Mouse (Mus musculus): ENCODE data around the gene Enox1. TPM values are rescaled to one million over a fixed set of nuclear protein-coding genes. Genes with fewer than 3 reads are reported as not detected.

Gene Enox1
- polyA plus RNA-seq, 1 experiment from 2014 or later, result 6.6 TPM

- ATAC-seq (replicated peaks; ENCODE audit: low FRiP score, low read depth), result no peak
- Histone ChIP-seq H3K4me2 (ENCODE audit: low read length) (no peak overlapping the region), H3K36me3 (ENCODE audit: insufficient read depth, low read length) (no peaks in the 10 kb centered on the region), H3K9me3 (replicated peaks; ENCODE audit: low read length) (no peaks in the 10 kb centered on the region), H3K27me3 (ENCODE audit: insufficient read depth, low read length) (no peaks in the 10 kb centered on the region), H3K9ac (ENCODE audit: low read depth, low read length) (no peak overlapping the region), H3K4me3 (replicated peaks; ENCODE audit: low read depth, low read length) (no peak overlapping the region), H3K4me1 (replicated peaks; ENCODE audit: insufficient read depth, low read length) (no peaks in the 10 kb centered on the region), H3K27ac (no peak overlapping the region)
- 98% methylated on average over 1 of the region's 1 CpGs for WGBS
- TF ChIP-seq CTCF (IDR thresholded peaks at IDR 0.05; ENCODE audit: low read depth), result no peak
- no peak for DNase-seq (ENCODE audit: low spot score)
These were observed 8.9 kb upstream of the Enox1 start for GRCm38 (mm10) chr14:77147635-77148034.

- no peaks in the 10 kb centered on the region for H3K4me1 ChIP-seq (replicated peaks; ENCODE audit: insufficient read depth, low read length)
- H3K27me3 ChIP-seq (ENCODE audit: insufficient read depth, low read length), result 0 out of 2 replicates have a peak, but pooled peaks cover 7% of the 10 kb centered on the region
- H3K4me2 ChIP-seq (ENCODE audit: low read length), result no peak overlapping the region
- ATAC-seq (replicated peaks; ENCODE audit: low FRiP score, low read depth), result no peak
- H3K36me3 ChIP-seq (ENCODE audit: insufficient read depth, low read length), result no peaks in the 10 kb centered on the region
- no peaks in the 10 kb centered on the region for H3K9me3 ChIP-seq (replicated peaks; ENCODE audit: low read length)
- WGBS, result 68% methylated on average over 6 of the region's 6 CpGs
- no peak overlapping the region for H3K9ac ChIP-seq (ENCODE audit: low read depth, low read length)
- no peak for TF ChIP-seq CTCF (IDR thresholded peaks at IDR 0.05; ENCODE audit: low read depth)
- no peak for DNase-seq (ENCODE audit: low spot score)
- H3K4me3 ChIP-seq (replicated peaks; ENCODE audit: low read depth, low read length), result no peak overlapping the region
- H3K27ac ChIP-seq, result no peak overlapping the region
These were observed 6.0 kb upstream of the Enox1 start for GRCm38 (mm10) chr14:77150556-77150955.

- 85% methylated on average over 7 of the region's 7 CpGs for WGBS
- Histone ChIP-seq H3K4me1 (replicated peaks; ENCODE audit: insufficient read depth, low read length) (no peaks in the 10 kb centered on the region), H3K36me3 (ENCODE audit: insufficient read depth, low read length) (no peaks in the 10 kb centered on the region), H3K9me3 (replicated peaks; ENCODE audit: low read length) (no peaks in the 10 kb centered on the region), H3K27ac (no peak overlapping the region; the same call in 1 of the 2 replicates), H3K4me2 (ENCODE audit: low read length) (no peak overlapping the region), H3K27me3 (ENCODE audit: insufficient read depth, low read length) (0 out of 2 replicates have a peak, but pooled peaks cover 7% of the 10 kb centered on the region), H3K4me3 (replicated peaks; ENCODE audit: low read depth, low read length) (no peak overlapping the region), H3K9ac (ENCODE audit: low read depth, low read length) (no peak overlapping the region)
- no peak for TF ChIP-seq CTCF (IDR thresholded peaks at IDR 0.05; ENCODE audit: low read depth)
- no peak for DNase-seq (ENCODE audit: low spot score)
- no peak for ATAC-seq (replicated peaks; ENCODE audit: low FRiP score, low read depth)
These were observed 5.1 kb upstream of the Enox1 start for GRCm38 (mm10) chr14:77151431-77151830.

- ATAC-seq (replicated peaks; ENCODE audit: low FRiP score, low read depth) (peak; percentile 41; the same call in 1 of the 2 replicates), DNase-seq (ENCODE audit: low spot score) (no peak)
- no peaks in the 10 kb centered on the region; the same call in 1 of the 2 replicates for H3K4me1 ChIP-seq (replicated peaks; ENCODE audit: insufficient read depth, low read length)
- peak overlapping the region; percentile 100 for H3K4me2 ChIP-seq (ENCODE audit: low read length)
- no peak for TF ChIP-seq CTCF (IDR thresholded peaks at IDR 0.05; ENCODE audit: low read depth)
- H3K27ac ChIP-seq, result no peak overlapping the region
- peak overlapping the region; percentile 52 for H3K9ac ChIP-seq (ENCODE audit: low read depth, low read length)
- under 1% methylated on average over 62 of the region's 64 CpGs for WGBS
- H3K9me3 ChIP-seq (replicated peaks; ENCODE audit: low read length), result no peaks in the 10 kb centered on the region
- peak overlapping the region; percentile 68 for H3K4me3 ChIP-seq (replicated peaks; ENCODE audit: low read depth, low read length)
- H3K36me3 ChIP-seq (ENCODE audit: insufficient read depth, low read length), result no peaks in the 10 kb centered on the region
- H3K27me3 ChIP-seq (ENCODE audit: insufficient read depth, low read length), result 0 out of 2 replicates have a peak, but pooled peaks cover 7% of the 10 kb centered on the region
These were observed 445 bp downstream of the Enox1 start for GRCm38 (mm10) chr14:77156911-77157504.

GRCm38 (mm10) chr14:77157505-77157911 lies 945 bp downstream of the Enox1 start:
- H3K4me3 ChIP-seq (replicated peaks; ENCODE audit: low read depth, low read length), result peak overlapping the region; percentile 68
- TF ChIP-seq CTCF (IDR thresholded peaks at IDR 0.05; ENCODE audit: low read depth), result no peak
- peak overlapping the region; percentile 100 for H3K4me2 ChIP-seq (ENCODE audit: low read length)
- 0 out of 2 replicates have a peak, but pooled peaks cover 7% of the 10 kb centered on the region for H3K27me3 ChIP-seq (ENCODE audit: insufficient read depth, low read length)
- H3K27ac ChIP-seq, result no peak overlapping the region
- peak; percentile 85 for ATAC-seq (replicated peaks; ENCODE audit: low FRiP score, low read depth)
- H3K9ac ChIP-seq (ENCODE audit: low read depth, low read length), result peak overlapping the region; percentile 52
- no peaks in the 10 kb centered on the region for H3K36me3 ChIP-seq (ENCODE audit: insufficient read depth, low read length)
- no peaks in the 10 kb centered on the region; the same call in 1 of the 2 replicates for H3K4me1 ChIP-seq (replicated peaks; ENCODE audit: insufficient read depth, low read length)
- under 1% methylated on average over 31 of the region's 31 CpGs for WGBS
- peak; percentile 78 for DNase-seq (ENCODE audit: low spot score)
- H3K9me3 ChIP-seq (replicated peaks; ENCODE audit: low read length), result no peaks in the 10 kb centered on the region

GRCm38 (mm10) chr14:77159397-77159796 lies 2.8 kb downstream of the Enox1 start:
- Histone ChIP-seq H3K27ac (no peak overlapping the region), H3K27me3 (ENCODE audit: insufficient read depth, low read length) (0 out of 2 replicates have a peak, but pooled peaks cover 7% of the 10 kb centered on the region), H3K4me2 (ENCODE audit: low read length) (no peak overlapping the region), H3K4me1 (replicated peaks; ENCODE audit: insufficient read depth, low read length) (no peaks in the 10 kb centered on the region; the same call in 1 of the 2 replicates), H3K9me3 (replicated peaks; ENCODE audit: low read length) (no peaks in the 10 kb centered on the region), H3K4me3 (replicated peaks; ENCODE audit: low read depth, low read length) (no peak overlapping the region), H3K9ac (ENCODE audit: low read depth, low read length) (no peak overlapping the region), H3K36me3 (ENCODE audit: insufficient read depth, low read length) (no peaks in the 10 kb centered on the region)
- 80% methylated on average over 5 of the region's 5 CpGs for WGBS
- no peak for TF ChIP-seq CTCF (IDR thresholded peaks at IDR 0.05; ENCODE audit: low read depth)
- ATAC-seq (replicated peaks; ENCODE audit: low FRiP score, low read depth) (no peak), DNase-seq (ENCODE audit: low spot score) (no peak)

Measured in kidney, postnatal 0 days (tissue).